Mouse (Mus musculus) granulocyte monocyte progenitor cell, adult 5-6 weeks (primary cell): Measurements from ENCODE around the gene Gm26566. TPM values are rescaled to one million over a fixed set of nuclear protein-coding genes. Genes with fewer than 3 reads are reported as not detected.

Experiments
- total RNA-seq, 2 experiments: library from RNA; stranded (forward) in 1 of 2; stranded (reverse) in 1 of 2; fragments of 200-712, 200-1000 nt in 1 of 2; fragments of >200 nt in 1 of 2; fragmentation: Nextera tagmentation in 1 of 2; gene quantifications; 2 replicates each; pipeline ENCODE4 v1.2.3; 2014 to 2017

Gene Gm26566
- total RNA-seq, 2 experiments from 2014 or later, result not detected

Other genes starting within 250 kb of the Gm26566 start
Only the 30 nearest of the 32 such genes appear.
- not detected in 2 replicates for gene Ifna14, start 150.0 kb upstream of the Gm26566 start, total RNA-seq (2014; fragmentation: Nextera tagmentation)
- gene Ifna14, start 150.0 kb upstream of the Gm26566 start, total RNA-seq (2017), result not detected in 2 replicates
- not detected in 2 replicates for gene Ifna9, start 129.4 kb upstream of the Gm26566 start, total RNA-seq (2014; fragmentation: Nextera tagmentation)
- gene Ifna9, start 129.4 kb upstream of the Gm26566 start, total RNA-seq (2017), result not detected in 2 replicates
- not detected in 2 replicates for gene Ifna12, start 118.4 kb upstream of the Gm26566 start, total RNA-seq (2014; fragmentation: Nextera tagmentation)
- gene Ifna12, start 118.4 kb upstream of the Gm26566 start, total RNA-seq (2017), result not detected in 2 replicates
- gene C87499, start 87.4 kb upstream of the Gm26566 start, total RNA-seq (2014; fragmentation: Nextera tagmentation), result not detected in 2 replicates
- gene C87499, start 87.4 kb upstream of the Gm26566 start, total RNA-seq (2017), result not detected in 2 replicates
- gene Ifna13, start 77.3 kb upstream of the Gm26566 start, total RNA-seq (2014; fragmentation: Nextera tagmentation), result not detected in 2 replicates
- not detected in 2 replicates for gene Ifna13, start 77.3 kb upstream of the Gm26566 start, total RNA-seq (2017)
- gene Ifna16, start 44.9 kb upstream of the Gm26566 start, total RNA-seq (2014; fragmentation: Nextera tagmentation), result not detected in 2 replicates
- not detected in 2 replicates for gene Ifna16, start 44.9 kb upstream of the Gm26566 start, total RNA-seq (2017)
- gene Ifna2, start 37.9 kb upstream of the Gm26566 start, total RNA-seq (2014; fragmentation: Nextera tagmentation), result not detected in 2 replicates
- gene Ifna2, start 37.9 kb upstream of the Gm26566 start, total RNA-seq (2017), result not detected in 2 replicates
- gene Ifnab, start 30.4 kb upstream of the Gm26566 start, total RNA-seq (2014; fragmentation: Nextera tagmentation), result not detected in 2 replicates
- not detected in 2 replicates for gene Ifnab, start 30.4 kb upstream of the Gm26566 start, total RNA-seq (2017)
- gene Klhl9, start 660 bp downstream of the Gm26566 start, total RNA-seq (2014; fragmentation: Nextera tagmentation), result 33.5 and 45.5 TPM in 2 replicates
- 72.4 and 96.0 TPM in 2 replicates for gene Klhl9, start 660 bp downstream of the Gm26566 start, total RNA-seq (2017)
- not detected in 2 replicates for gene Gm13271, start 33.1 kb downstream of the Gm26566 start, total RNA-seq (2014; fragmentation: Nextera tagmentation)
- gene Gm13271, start 33.1 kb downstream of the Gm26566 start, total RNA-seq (2017), result not detected in 2 replicates
- gene Gm13283, start 38.3 kb downstream of the Gm26566 start, total RNA-seq (2014; fragmentation: Nextera tagmentation), result 0.49 TPM in 1 of 2 replicates, not detected in the other
- gene Gm13283, start 38.3 kb downstream of the Gm26566 start, total RNA-seq (2017), result 0.21 TPM in 1 of 2 replicates, not detected in the other
- gene Gm13290, start 52.0 kb downstream of the Gm26566 start, total RNA-seq (2014; fragmentation: Nextera tagmentation), result not detected in 2 replicates
- not detected in 2 replicates for gene Gm13290, start 52.0 kb downstream of the Gm26566 start, total RNA-seq (2017)
- gene Gm13289, start 55.1 kb downstream of the Gm26566 start, total RNA-seq (2014; fragmentation: Nextera tagmentation), result not detected in 2 replicates
- not detected in 2 replicates for gene Gm13289, start 55.1 kb downstream of the Gm26566 start, total RNA-seq (2017)
- not detected in 2 replicates for gene Gm13272, start 58.0 kb downstream of the Gm26566 start, total RNA-seq (2014; fragmentation: Nextera tagmentation)
- gene Gm13272, start 58.0 kb downstream of the Gm26566 start, total RNA-seq (2017), result not detected in 2 replicates
- 1.5 TPM in 1 of 2 replicates, not detected in the other for gene Ifnz, start 60.3 kb downstream of the Gm26566 start, total RNA-seq (2014; fragmentation: Nextera tagmentation)
- 0.22 and 0.52 TPM in 2 replicates for gene Ifnz, start 60.3 kb downstream of the Gm26566 start, total RNA-seq (2017)
- not detected in 2 replicates for gene Gm13276, start 63.9 kb downstream of the Gm26566 start, total RNA-seq (2014; fragmentation: Nextera tagmentation)
- gene Gm13276, start 63.9 kb downstream of the Gm26566 start, total RNA-seq (2017), result not detected in 2 replicates
- gene Gm13277, start 66.8 kb downstream of the Gm26566 start, total RNA-seq (2014; fragmentation: Nextera tagmentation), result not detected in 2 replicates
- not detected in 2 replicates for gene Gm13277, start 66.8 kb downstream of the Gm26566 start, total RNA-seq (2017)
- not detected in 2 replicates for gene Gm13278, start 69.7 kb downstream of the Gm26566 start, total RNA-seq (2014; fragmentation: Nextera tagmentation)
- not detected in 2 replicates for gene Gm13278, start 69.7 kb downstream of the Gm26566 start, total RNA-seq (2017)
- not detected in 2 replicates for gene Gm13275, start 72.7 kb downstream of the Gm26566 start, total RNA-seq (2014; fragmentation: Nextera tagmentation)
- gene Gm13275, start 72.7 kb downstream of the Gm26566 start, total RNA-seq (2017), result not detected in 2 replicates
- not detected in 2 replicates for gene Gm13279, start 75.6 kb downstream of the Gm26566 start, total RNA-seq (2014; fragmentation: Nextera tagmentation)
- gene Gm13279, start 75.6 kb downstream of the Gm26566 start, total RNA-seq (2017), result not detected in 2 replicates
- not detected in 2 replicates for gene Gm13285, start 77.9 kb downstream of the Gm26566 start, total RNA-seq (2014; fragmentation: Nextera tagmentation)
- gene Gm13285, start 77.9 kb downstream of the Gm26566 start, total RNA-seq (2017), result not detected in 2 replicates
- gene Gm13287, start 81.4 kb downstream of the Gm26566 start, total RNA-seq (2014; fragmentation: Nextera tagmentation), result not detected in 2 replicates
- gene Gm13287, start 81.4 kb downstream of the Gm26566 start, total RNA-seq (2017), result not detected in 2 replicates
- not detected in 2 replicates for gene Gm13288, start 83.7 kb downstream of the Gm26566 start, total RNA-seq (2014; fragmentation: Nextera tagmentation)
- not detected in 2 replicates for gene Gm13288, start 83.7 kb downstream of the Gm26566 start, total RNA-seq (2017)
- gene Ifna7, start 94.4 kb downstream of the Gm26566 start, total RNA-seq (2014; fragmentation: Nextera tagmentation), result not detected in 2 replicates
- not detected in 2 replicates for gene Ifna7, start 94.4 kb downstream of the Gm26566 start, total RNA-seq (2017)
- not detected in 2 replicates for gene Ifna11, start 98.2 kb downstream of the Gm26566 start, total RNA-seq (2014; fragmentation: Nextera tagmentation)
- gene Ifna11, start 98.2 kb downstream of the Gm26566 start, total RNA-seq (2017), result not detected in 2 replicates
- not detected in 2 replicates for gene Ifna6, start 105.6 kb downstream of the Gm26566 start, total RNA-seq (2014; fragmentation: Nextera tagmentation)
- gene Ifna6, start 105.6 kb downstream of the Gm26566 start, total RNA-seq (2017), result not detected in 2 replicates
- gene Ifna5, start 113.7 kb downstream of the Gm26566 start, total RNA-seq (2014; fragmentation: Nextera tagmentation), result not detected in 2 replicates
- gene Ifna5, start 113.7 kb downstream of the Gm26566 start, total RNA-seq (2017), result not detected in 2 replicates
- gene Ifna4, start 120.1 kb downstream of the Gm26566 start, total RNA-seq (2014; fragmentation: Nextera tagmentation), result not detected in 2 replicates
- not detected in 2 replicates for gene Ifna4, start 120.1 kb downstream of the Gm26566 start, total RNA-seq (2017)
- gene Ifna1, start 128.3 kb downstream of the Gm26566 start, total RNA-seq (2014; fragmentation: Nextera tagmentation), result not detected in 2 replicates
- not detected in 2 replicates for gene Ifna1, start 128.3 kb downstream of the Gm26566 start, total RNA-seq (2017)
- not detected in 2 replicates for gene Ifne, start 158.4 kb downstream of the Gm26566 start, total RNA-seq (2014; fragmentation: Nextera tagmentation)
- not detected in 2 replicates for gene Ifne, start 158.4 kb downstream of the Gm26566 start, total RNA-seq (2017)